Mouse (Mus musculus): Measurements from ENCODE around the gene Adamts4.

Gene Adamts4

GRCm38 (mm10) chr1:171309321-171309720 lies 59.1 kb downstream of the Adamts4 start:
- DNase-seq (ENCODE audit: low spot score in 2 of 2): no peak
